ENCODE assay signal across 13 mouse cellular contexts in the genomic region with DNA sequence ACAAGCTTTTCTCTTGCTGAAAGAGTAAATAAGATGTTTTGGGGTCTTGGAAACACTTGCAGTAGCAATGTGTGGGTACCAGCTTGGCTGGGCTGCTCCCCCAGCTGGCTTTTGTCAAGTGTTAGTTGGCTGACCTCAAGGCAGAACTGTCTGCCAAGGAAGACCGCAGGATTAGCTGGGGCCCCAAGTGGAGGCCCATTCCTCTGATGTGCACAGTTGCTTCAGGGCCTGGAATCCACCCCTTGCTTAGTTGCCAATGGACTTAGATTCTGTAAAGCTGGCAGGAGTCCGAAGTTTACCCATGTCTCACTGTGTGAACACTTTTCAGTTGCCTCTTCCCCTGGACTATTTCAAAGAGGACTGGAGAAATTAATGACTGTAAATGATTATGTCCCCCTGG. TPM values are rescaled to one million over a fixed set of nuclear protein-coding genes. Genes with fewer than 3 reads are reported as not detected.
DNase-seq lines count a peak whose midpoint lies in the region; ATAC-seq lines count a peak whose summit lies in the region.
"Had no signal": no experiment of that assay in that cellular context is flagged by ENCODE, and none has a peak within 500 bp of the region (broad histone marks: within the 10 kb centered on the region; RNA-seq: fewer than 3 reads in every experiment).

No protein-coding gene starts in this region.

- DNase-seq in gastrocnemius, postnatal 25 days = peak; percentile 25
- DNase-seq in gastrocnemius, postnatal 10 days = no peak
- DNase-seq in lung, adult 18-20 months = no peak
- DNase-seq in fibroblast of lung, adult 2 months (ENCODE audit: low read depth) = peak; percentile 41
- DNase-seq in ovary, postnatal 36 days (ENCODE audit: low spot score) = peak; percentile 24
- DNase-seq in thymus, postnatal 4 days = no peak
- DNase-seq: thymus, adult 2 months had no signal

- no peaks in the 10 kb centered on the region for H3K27me3 ChIP-seq in lung, embryonic 15.5 days
- H3K27me3 ChIP-seq: liver, embryonic 12.5 days had no signal

- peaks cover 13% of the 10 kb centered on the region for H3K4me1 ChIP-seq in lung, embryonic 15.5 days
- H3K4me1 ChIP-seq: liver, embryonic 12.5 days; midbrain, embryonic 10.5 days had no signal

- WGBS in lung, embryonic 15.5 days = 45% methylated on average over 2 of the region's 2 CpGs

- H3K9me3 ChIP-seq in lung, embryonic 15.5 days = no peaks in the 10 kb centered on the region
- H3K9me3 ChIP-seq: liver, embryonic 12.5 days; midbrain, embryonic 10.5 days had no signal

- no peak overlapping the region for H3K4me2 ChIP-seq in lung, embryonic 15.5 days
- H3K4me2 ChIP-seq: liver, embryonic 12.5 days had no signal

- H3K9ac ChIP-seq in lung, embryonic 15.5 days = no peak overlapping the region
- H3K9ac ChIP-seq: liver, embryonic 12.5 days had no signal

- no peak overlapping the region for H3K4me3 ChIP-seq in lung, embryonic 15.5 days
- H3K4me3 ChIP-seq: left cerebral cortex, adult 2 months; liver, embryonic 12.5 days; midbrain, embryonic 10.5 days had no signal

- H3K27ac ChIP-seq in lung, embryonic 15.5 days = peak overlapping the region; percentile 54; the same call in 1 of the 2 replicates
- H3K27ac ChIP-seq: left cerebral cortex, adult 2 months; liver, embryonic 12.5 days; midbrain, embryonic 10.5 days had no signal

- H3K36me3 ChIP-seq in lung, embryonic 15.5 days = no peaks in the 10 kb centered on the region
- H3K36me3 ChIP-seq: liver, embryonic 12.5 days; midbrain, embryonic 10.5 days had no signal

- peak; percentile 91 for ATAC-seq in lung, embryonic 15.5 days (ENCODE audit: borderline replicate concordance, extremely low read depth, low FRiP score, low TSS enrichment)
- ATAC-seq: CD4-positive, CD25-positive, alpha-beta regulatory T cell, adult 4 months; forebrain, embryonic 16.5 days; liver, embryonic 12.5 days had no signal

RNA-seq across cellular contexts. Expression of gene Rmdn2, which starts 57.8 kb away (rescaled TPM):
- 1 to 10 TPM; 8.7 to 9.8 TPM for total RNA-seq in gastrocnemius, postnatal 25 days (2021)
- total RNA-seq in gastrocnemius, postnatal 10 days (2021) = 1 to 10 TPM; 7.1 to 7.5 TPM
- polyA plus RNA-seq in lung, embryonic 15.5 days (2015; fragmentation: Nextera tagmentation; extraction: Ambion mirVana) = 18.9 and 20.5 TPM in 2 replicates

Comparison
In these comparisons a context has a peak if more than half of its experiments do, and no peak if none do; other contexts are left out.
1. DNase-seq: peak in gastrocnemius, postnatal 25 days (single experiment), fibroblast of lung, adult 2 months (single experiment) and ovary, postnatal 36 days (single experiment); none in gastrocnemius, postnatal 10 days (single experiment), lung, adult 18-20 months (0 of 2) and thymus, postnatal 4 days (single experiment).